Mouse (Mus musculus): ENCODE measurements around the gene Rubcn. TPM values are rescaled to one million over a fixed set of nuclear protein-coding genes. Genes with fewer than 3 reads are reported as not detected.

Rubcn gene
- total RNA-seq, 2 experiments from 2014 or later: 60.9 to 68.5 TPM

- intact Hi-C loops (cut with DNase I): no loop called here
- no peak for DNase-seq (ENCODE audit: low spot score in 2 of 2)
These were observed 53.5 kb downstream of the Rubcn start for GRCm38 (mm10) chr16:32824061-32824460.

- intact Hi-C loops (cut with DNase I): no loop called here
- no peak for DNase-seq (ENCODE audit: low spot score in 2 of 2)
These were observed 54.1 kb downstream of the Rubcn start for GRCm38 (mm10) chr16:32823487-32823886.

GRCm38 (mm10) chr16:32822881-32823280 is 54.7 kb downstream of the Rubcn start:
- intact Hi-C loops (cut with DNase I): no loop called here
- no peak for DNase-seq (ENCODE audit: low spot score in 2 of 2)

- DNase-seq (ENCODE audit: low spot score in 2 of 2): no peak
- intact Hi-C loops (cut with DNase I): no loop called here
These were observed 55.1 kb downstream of the Rubcn start for GRCm38 (mm10) chr16:32822450-32822827.

- intact Hi-C loops (cut with DNase I): no loop called here
- no peak for DNase-seq (ENCODE audit: low spot score in 2 of 2)
These were observed 55.7 kb downstream of the Rubcn start for GRCm38 (mm10) chr16:32821772-32822449.

- intact Hi-C loops (cut with DNase I): loop anchor here (10.0 kb wide), 1 partner anchor 226 kb away; no protein-coding TSS in a partner anchor
- DNase-seq (ENCODE audit: low spot score in 2 of 2): no peak
These were observed 59.1 kb downstream of the Rubcn start for GRCm38 (mm10) chr16:32818441-32818840.

GRCm38 (mm10) chr16:32818036-32818435 is 59.5 kb downstream of the Rubcn start:
- intact Hi-C loops (cut with DNase I): loop anchor here (10.0 kb wide), 1 partner anchor 227 kb away; no protein-coding TSS in a partner anchor
- no peak for DNase-seq (ENCODE audit: low spot score in 2 of 2)

- no peak for DNase-seq (ENCODE audit: low spot score in 2 of 2)
- intact Hi-C loops (cut with DNase I): loop anchor here (10.0 kb wide), 1 partner anchor 230 kb away; no protein-coding TSS in a partner anchor
These were observed 62.4 kb downstream of the Rubcn start for GRCm38 (mm10) chr16:32815160-32815605.

GRCm38 (mm10) chr16:32814539-32814938 is 63.0 kb downstream of the Rubcn start:
- intact Hi-C loops (cut with DNase I): loop anchor here (5.0 to 10.0 kb wide), 3 partner anchors 63 to 230 kb away; partner anchors contain the start of genes Fyttd1 and Rubcn
- peak; percentile 16 to 29 for DNase-seq (ENCODE audit: low spot score in 2 of 2)

- intact Hi-C loops (cut with DNase I): loop anchor here (5.0 to 10.0 kb wide), 3 partner anchors 64 to 231 kb away; partner anchors contain the start of genes Fyttd1 and Rubcn
These were observed 63.8 kb downstream of the Rubcn start for GRCm38 (mm10) chr16:32813771-32814170.

GRCm38 (mm10) chr16:32813362-32813761 is 64.2 kb downstream of the Rubcn start:
- no peak for DNase-seq (ENCODE audit: low spot score in 2 of 2)
- intact Hi-C loops (cut with DNase I): loop anchor here (5.0 to 10.0 kb wide), 3 partner anchors 64 to 231 kb away; partner anchors contain the start of genes Fyttd1 and Rubcn

More at GRCm38 (mm10) chr16:32813771-32814170, 63.8 kb downstream of the Rubcn start:
- DNase-seq (ENCODE audit: low spot score in 2 of 2): no peak

GRCm38 (mm10) chr16:32812888-32813361 is 64.6 kb downstream of the Rubcn start:
- DNase-seq (ENCODE audit: low spot score in 2 of 2): peak; percentile 79 to 80
- intact Hi-C loops (cut with DNase I): loop anchor here (5.0 to 10.0 kb wide), 3 partner anchors 64 to 232 kb away; partner anchors contain the start of genes Fyttd1 and Rubcn

GRCm38 (mm10) chr16:32810321-32810720 is 67.2 kb downstream of the Rubcn start, which contains the start of gene Smbd1:
Gene Smbd1, minus strand, starts transcription at chr16:32810477.
- intact Hi-C loops (cut with DNase I): loop anchor here (5.0 to 10.0 kb wide), 3 partner anchors 67 to 234 kb away; partner anchors contain the start of genes Fyttd1 and Rubcn
- no peak for DNase-seq (ENCODE audit: low spot score in 2 of 2)

GRCm38 (mm10) chr16:32807408-32808185 is 70.0 kb downstream of the Rubcn start:
- DNase-seq (ENCODE audit: low spot score in 2 of 2): no peak
- intact Hi-C loops (cut with DNase I): no loop called here

- intact Hi-C loops (cut with DNase I): no loop called here
- DNase-seq (ENCODE audit: low spot score in 2 of 2): no peak
These were observed 72.4 kb downstream of the Rubcn start for GRCm38 (mm10) chr16:32805151-32805550.

GRCm38 (mm10) chr16:32803901-32804300 is 73.7 kb downstream of the Rubcn start:
- intact Hi-C loops (cut with DNase I): no loop called here
- no peak for DNase-seq (ENCODE audit: low spot score in 2 of 2)

- intact Hi-C loops (cut with DNase I): no loop called here
- DNase-seq (ENCODE audit: low spot score in 2 of 2): peak; percentile 30 to 41
These were observed 74.2 kb downstream of the Rubcn start for GRCm38 (mm10) chr16:32803252-32803853.

- no peak for DNase-seq (ENCODE audit: low spot score in 2 of 2)
- intact Hi-C loops (cut with DNase I): no loop called here
These were observed 80.2 kb downstream of the Rubcn start, which contains the start of gene Muc20 for GRCm38 (mm10) chr16:32797426-32797689. Gene Muc20, minus strand, starts transcription at chr16:32797435.

GRCm38 (mm10) chr16:32796676-32797425 is 80.7 kb downstream of the Rubcn start:
- no peak for DNase-seq (ENCODE audit: low spot score in 2 of 2)
- intact Hi-C loops (cut with DNase I): no loop called here

All from left cerebral cortex, postnatal 25 days (tissue).